Mouse (Mus musculus) C3H10T1/2 (cell line): Measurements from ENCODE around the gene Fam168a. TPM values are rescaled to one million over a fixed set of nuclear protein-coding genes. Genes with fewer than 3 reads are reported as not detected.

Source experiments
- polyA plus RNA-seq, 2 experiments: library from polyadenylated mRNA; unstranded; fragments of >200 nt; fragmentation: generic; extraction: Trizol; gene quantifications; one replicate each; pipeline ENCODE4 v1.2.1; 2012; ENCODE audit warnings: missing spikeins in 2 of 2

Fam168a gene
- polyA plus RNA-seq = 10 to 100 TPM in 1 of 2 experiments, 1 to 10 TPM in 1; 3.7 to 24.4 TPM

DNA sequence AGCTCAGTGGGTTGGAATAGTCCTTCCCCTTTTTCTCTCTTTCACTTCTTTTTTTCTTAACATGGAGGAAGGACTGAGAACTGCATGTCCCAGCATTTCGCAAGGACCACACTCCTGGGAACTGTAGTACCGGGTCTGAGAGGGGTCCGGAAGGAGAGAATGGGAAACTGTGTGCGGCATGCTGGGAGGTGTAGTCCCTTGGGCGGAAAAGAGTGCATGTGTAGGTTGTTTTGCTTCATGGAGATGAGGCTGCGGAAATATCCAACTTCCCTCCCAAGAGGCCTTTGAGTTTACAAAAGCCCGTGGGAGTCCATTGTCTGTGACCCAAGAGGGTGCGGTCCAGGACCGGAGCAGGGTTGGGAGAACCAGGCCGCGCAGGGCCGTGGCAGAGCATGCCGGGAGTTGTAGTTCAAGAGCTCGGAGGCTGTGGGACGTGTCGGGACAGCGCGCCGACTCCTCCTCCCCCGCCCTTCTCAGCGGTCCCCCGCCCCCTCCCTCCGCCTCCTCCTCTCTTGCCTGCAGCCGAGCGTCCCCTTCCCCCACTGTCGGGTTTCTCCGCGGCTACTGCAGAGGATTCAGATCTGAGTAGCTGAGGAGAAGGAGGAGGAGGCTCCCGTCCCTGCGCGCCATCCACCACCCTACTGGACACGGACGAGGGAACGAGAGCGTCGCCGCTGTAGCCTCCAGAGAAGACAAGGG, at the start of gene Fam168a:
Gene Fam168a (plus strand): TSS at position 493 of the 699 bp plus-strand sequence.

DNA sequence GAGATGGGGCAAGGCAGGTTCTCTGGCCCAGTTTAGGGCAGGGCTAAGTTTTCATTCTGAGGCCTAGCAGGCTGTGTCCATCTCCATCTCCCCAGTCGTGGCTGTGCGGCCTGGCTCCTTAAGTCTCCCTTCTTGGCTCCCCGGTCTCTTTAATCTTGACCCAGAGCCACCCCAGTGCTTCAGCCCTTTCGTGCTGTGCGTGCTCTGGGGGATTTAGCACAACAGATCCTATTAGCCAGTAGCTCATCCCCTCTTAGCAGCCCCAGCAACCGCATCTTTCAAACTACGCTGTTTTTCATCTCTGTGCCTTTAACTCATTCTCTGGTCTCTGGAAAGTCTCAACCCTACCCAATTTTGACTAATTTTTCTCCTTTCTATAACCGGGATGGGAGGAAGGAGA, 44.2 kb upstream of the Fam168a start, which contains the start of gene Plekhb1:
Gene Plekhb1 (minus strand): TSS at position 184 of the 400 bp plus-strand sequence.

DNA sequence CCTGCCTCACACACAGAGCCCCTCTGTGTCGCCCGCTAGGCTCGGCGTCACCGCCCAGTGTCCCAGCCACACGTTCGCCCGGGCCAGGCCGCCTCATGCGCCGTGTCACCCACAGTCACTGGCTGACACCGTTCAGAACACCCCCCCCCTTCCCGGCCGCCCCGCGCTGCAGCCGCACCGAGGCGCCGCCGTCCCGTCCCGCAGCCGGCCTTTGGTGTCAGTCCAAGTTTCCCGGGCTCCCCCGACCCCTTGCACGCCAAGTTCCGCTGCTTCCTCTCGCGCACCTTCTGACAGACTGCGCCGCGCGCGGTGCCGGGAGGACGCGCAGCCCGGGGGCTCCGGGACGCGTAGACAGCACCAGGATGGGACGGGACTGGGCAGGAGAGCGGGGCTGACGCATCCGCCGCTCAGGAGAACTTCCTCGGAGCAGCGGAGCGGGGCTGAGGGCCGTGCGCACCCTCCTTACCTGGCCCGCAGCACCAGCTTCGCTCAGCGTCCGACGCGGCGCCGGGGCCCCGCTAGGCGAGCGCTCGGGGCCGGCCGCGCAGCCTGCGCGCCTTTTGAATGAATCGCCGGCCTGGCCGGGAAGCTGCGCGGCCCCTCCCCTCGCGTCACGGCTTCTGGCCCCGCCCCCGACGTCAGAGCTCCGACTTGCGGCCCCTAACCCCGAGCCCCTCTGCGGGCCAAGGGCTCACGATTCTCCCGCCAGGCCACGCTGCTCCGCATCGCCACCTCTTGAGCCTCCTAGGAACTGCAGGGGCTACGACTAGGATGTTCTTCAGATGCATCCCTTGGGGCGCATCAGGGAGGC, 156.6 kb downstream of the Fam168a start, which contains the start of gene Relt:
Gene Relt (minus strand): TSS at position 619 of the 811 bp plus-strand sequence.

Other genes starting within 250 kb of the Fam168a start
- gene Ucp3, start 233.6 kb upstream of the Fam168a start, polyA plus RNA-seq = under 1 TPM in 1 of 2 experiments, not detected in 1; 0.05 TPM
- gene Ucp2, start 213.3 kb upstream of the Fam168a start, polyA plus RNA-seq = under 1 TPM; 0.12 to 0.78 TPM
- gene Dnajb13, start 191.7 kb upstream of the Fam168a start, polyA plus RNA-seq = not detected
- 10 to 100 TPM; 11.0 to 11.3 TPM for gene Coa4, start 169.6 kb upstream of the Fam168a start, polyA plus RNA-seq
- gene Rab6a, start 99.2 kb upstream of the Fam168a start, polyA plus RNA-seq = 10 to 100 TPM in 1 of 2 experiments, 1 to 10 TPM in 1; 5.5 to 22.9 TPM
- 10 to 100 TPM; 23.0 to 26.3 TPM for gene Mrpl48, start 98.3 kb upstream of the Fam168a start, polyA plus RNA-seq
- under 1 TPM; 0.22 to 0.39 TPM for gene Plekhb1, start 44.2 kb upstream of the Fam168a start, polyA plus RNA-seq
- 1 to 10 TPM; 4.5 to 4.6 TPM for gene Relt, start 156.8 kb downstream of the Fam168a start, polyA plus RNA-seq
- gene Arhgef17, start 225.5 kb downstream of the Fam168a start, polyA plus RNA-seq = 10 to 100 TPM in 1 of 2 experiments, 1 to 10 TPM in 1; 7.0 to 54.2 TPM